Mouse (Mus musculus) adrenal gland, adult 18-20 months (tissue): ENCODE data around the gene Mfap3l. TPM values are rescaled to one million over a fixed set of nuclear protein-coding genes. Genes with fewer than 3 reads are reported as not detected.
"Not testable (repeated sequence)": the region's sequence is repeated elsewhere in the genome, so short reads cannot be mapped to it uniquely, and the experiment has no call there.

Experiments
- DNase-seq, 2 experiments: peaks; one replicate each; pipeline ENCODE4 v3.0.0; 2021 to 2022; ENCODE audit warnings: low spot score in 2 of 2
- long read RNA-seq, 2 experiments: library from polyadenylated mRNA; stranded (forward); transcript quantifications; one replicate each; pipeline ENCODE4 v2.0.0; 2021
- total RNA-seq, 2 experiments: library from RNA; stranded (reverse); gene quantifications; 1 replicate in 1 of 2; 2 replicates in 1 of 2; pipeline ENCODE4 v1.2.3; 2021

Mfap3l gene
- total RNA-seq: 1 to 10 TPM; 2.5 to 2.8 TPM
- long read RNA-seq, experiment 1, full-length matches to known transcripts: 1 of 1 reads
- long read RNA-seq, experiment 1, partial matches to known transcripts: 0 of 1 reads
- long read RNA-seq, experiment 1, other reads (novel, unspliced or antisense): 0 of 1 reads
- long read RNA-seq, experiment 2: 0 reads

DNA sequence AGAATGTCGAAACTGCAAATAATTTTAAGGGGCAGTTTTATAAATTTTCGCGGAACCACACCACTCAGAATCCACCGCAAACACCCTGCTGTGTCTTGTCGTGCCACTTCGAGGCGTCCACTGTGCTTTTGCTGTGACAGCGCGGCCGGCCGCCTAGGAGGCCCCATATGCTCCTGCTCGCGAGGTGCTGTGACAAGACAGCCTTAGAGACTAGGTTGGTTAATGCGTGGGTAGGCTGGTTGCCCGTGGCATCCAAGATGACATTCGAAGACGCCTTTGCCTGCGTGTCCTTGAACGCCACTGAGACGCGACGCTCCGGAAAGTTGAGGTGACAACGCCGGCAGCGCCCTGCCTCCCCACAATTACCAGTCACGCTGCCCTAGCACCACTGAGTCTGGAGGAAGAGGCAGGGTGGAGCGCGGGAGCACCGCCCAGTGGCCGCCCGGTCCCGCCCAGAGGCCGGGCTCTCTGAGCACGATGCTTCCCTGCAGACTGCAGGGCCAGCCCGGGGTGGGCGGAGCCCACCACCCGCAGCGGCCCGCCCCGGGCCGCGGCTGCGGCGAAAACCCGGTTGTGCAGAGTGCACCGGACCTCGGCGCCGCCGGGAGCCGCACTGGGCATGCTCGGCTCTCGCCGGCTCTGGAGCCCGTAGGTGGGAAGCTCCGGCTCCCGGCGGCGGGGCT lies at the start of gene Mfap3l:
Gene Mfap3l, plus strand, starts transcription at position 578 of the 683 bp plus-strand sequence.
- DNase-seq: peak; percentile 84 to 85

DNA sequence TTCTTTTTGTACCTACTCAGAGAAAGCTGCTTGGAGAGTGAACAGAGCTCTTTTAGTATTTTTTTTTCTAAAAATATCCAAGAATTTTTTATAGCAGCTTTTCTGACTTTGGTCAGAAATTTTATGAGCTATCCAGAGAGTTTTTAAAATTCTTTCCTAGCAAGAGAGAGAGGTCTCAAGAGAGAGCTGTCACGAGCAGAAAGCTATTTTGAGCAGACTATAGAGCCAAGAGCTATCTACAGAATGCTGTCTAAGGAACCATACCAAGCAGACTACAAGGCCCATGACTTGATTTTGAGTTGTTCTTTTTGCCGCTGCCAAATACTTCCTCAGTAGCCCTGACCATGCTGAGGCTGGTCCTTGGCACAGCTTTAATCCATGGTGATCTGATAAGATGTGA lies 49.3 kb upstream of the Mfap3l start:
- DNase-seq: no peak

DNA sequence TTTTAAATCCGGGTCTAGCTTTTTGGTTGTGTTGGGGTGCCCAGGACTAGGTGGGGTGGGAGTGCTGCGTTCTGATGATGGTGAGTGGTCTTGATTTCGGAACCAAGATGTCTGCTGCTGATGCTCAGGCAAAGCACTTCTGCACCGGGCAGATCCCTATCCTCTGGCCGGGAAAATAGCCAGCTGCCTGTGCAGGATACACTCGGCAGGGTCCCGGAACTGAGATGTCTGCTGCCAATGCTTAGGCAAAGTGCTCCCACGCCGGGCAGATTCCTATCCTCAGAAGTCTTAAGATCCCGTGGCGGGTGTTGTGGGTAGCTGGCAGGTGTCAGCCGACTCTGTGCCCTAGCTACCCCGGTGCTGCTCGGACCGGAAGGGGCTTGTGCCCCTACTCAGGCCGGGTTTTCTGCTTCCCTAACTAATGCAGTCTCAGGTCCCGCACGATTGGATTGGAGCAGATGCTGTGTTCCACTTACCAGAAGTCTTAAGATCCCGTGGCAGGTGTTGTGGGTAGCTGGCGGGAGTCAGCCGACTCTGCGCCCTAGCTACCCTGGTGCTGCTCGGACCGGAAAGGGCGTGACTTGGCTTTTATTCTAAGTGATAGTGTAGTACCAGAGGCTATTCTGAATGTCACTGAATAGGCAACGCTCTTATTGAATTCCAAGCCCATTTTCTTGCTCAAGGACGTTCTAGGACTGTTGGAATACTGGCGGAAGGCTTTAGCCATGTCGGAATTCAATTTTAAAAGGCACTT lies 41.1 kb upstream of the Mfap3l start:
- DNase-seq: not testable (repeated sequence)

DNA sequence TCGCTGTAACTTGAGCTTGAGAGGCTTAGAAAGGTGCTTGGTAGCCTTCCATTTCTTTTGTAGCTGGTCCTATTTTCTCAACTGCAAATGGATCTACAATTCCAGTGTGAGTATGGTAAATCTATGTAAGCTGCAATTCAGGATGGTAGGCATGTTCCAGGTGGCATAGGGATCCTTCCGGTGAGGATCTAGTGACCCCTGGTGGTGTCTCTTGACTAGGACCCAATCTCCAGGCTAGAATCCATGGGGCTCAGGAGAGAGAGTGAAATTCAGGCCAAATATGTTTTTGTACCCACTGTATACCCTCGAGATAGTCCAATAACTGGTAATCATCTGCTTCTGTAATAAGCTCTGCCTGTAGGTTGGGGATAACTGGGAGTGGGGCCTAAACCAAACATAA lies 37.9 kb upstream of the Mfap3l start:
- DNase-seq: peak in 1 of 2 experiments; percentile 9

DNA sequence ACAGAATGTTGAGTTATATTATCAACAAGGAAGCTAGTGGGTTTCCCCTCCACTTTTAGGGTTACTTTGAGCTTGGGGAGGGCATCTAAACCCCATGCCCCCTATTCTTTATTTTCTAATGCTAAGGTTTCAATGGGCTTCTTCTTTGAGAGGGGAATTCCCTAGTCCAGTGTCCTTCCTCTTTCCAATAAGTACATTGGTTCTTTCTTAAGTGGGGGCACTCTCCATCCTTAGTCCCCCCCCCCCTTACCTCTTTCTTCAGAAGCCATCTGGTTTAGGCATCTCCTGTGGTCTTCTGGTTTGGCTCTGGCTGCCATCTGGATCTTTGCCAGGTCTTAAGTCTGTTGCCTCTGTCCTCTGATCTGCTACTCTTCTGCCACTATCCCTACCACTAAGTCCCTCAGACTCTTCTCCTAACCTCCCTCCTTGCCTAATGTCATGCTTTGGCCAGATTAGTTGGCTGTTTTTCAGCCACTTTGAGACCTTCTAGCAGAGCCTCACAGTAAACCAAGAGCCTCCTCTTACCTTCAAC lies 21.0 kb upstream of the Mfap3l start:
- no peak for DNase-seq

DNA sequence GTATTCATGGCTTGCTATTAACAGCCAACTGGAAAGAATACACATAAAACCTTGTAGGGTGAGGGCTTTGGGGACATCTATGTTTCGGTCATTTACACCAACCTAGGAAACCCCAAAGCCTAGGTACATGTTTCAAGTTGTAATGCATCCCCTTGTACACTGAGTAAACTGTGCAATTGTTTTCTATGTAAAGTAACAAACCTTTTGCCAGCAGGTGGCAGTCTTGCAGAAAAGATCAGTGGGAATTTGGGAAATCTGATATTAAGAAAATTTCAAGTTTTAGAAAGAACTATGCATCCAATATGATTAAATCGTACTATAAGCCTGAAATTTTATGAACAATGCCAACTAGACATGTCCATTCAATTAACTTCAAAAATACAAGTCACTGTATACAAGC lies 15.7 kb upstream of the Mfap3l start:
- DNase-seq: peak; percentile 5 to 34

DNA sequence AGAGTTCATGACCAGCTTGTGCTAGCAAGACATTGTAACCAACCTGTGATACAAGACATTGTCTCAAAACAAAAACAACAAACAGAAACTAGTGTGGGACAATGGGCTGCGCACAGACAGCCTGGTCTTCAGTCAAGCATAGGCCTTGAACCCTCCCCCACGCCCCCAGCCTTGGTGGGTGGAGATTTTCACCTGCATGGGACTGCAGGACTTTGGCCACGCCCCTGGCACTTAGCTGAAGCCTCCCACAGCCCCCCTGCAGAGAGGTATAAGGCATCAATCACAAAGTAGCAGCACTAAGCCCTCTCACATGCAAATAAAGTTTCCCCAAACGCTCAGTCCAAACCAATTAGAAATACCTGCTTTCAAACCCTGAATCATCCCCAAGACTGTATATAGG lies 11.1 kb upstream of the Mfap3l start:
- no peak for DNase-seq

DNA sequence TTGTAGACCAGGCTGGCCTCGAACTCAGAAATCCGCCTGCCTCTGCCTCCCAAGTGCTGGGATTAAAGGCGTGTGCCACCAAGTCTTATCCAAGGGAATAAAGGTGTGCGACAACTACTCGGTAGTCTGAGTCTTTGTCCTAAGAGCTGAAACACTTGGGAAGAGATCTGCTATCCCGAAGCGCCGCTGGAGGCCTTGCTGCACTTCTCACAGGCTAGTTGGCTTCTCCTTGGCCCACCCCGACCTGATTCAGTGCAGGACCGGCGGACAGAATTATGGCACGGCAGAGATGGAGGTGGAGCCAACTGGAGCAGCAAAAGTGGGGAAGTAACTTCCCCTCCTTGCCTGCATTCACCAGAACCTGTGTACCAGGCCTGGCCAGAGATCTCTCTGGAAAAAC lies 10.6 kb upstream of the Mfap3l start:
- no peak for DNase-seq

DNA sequence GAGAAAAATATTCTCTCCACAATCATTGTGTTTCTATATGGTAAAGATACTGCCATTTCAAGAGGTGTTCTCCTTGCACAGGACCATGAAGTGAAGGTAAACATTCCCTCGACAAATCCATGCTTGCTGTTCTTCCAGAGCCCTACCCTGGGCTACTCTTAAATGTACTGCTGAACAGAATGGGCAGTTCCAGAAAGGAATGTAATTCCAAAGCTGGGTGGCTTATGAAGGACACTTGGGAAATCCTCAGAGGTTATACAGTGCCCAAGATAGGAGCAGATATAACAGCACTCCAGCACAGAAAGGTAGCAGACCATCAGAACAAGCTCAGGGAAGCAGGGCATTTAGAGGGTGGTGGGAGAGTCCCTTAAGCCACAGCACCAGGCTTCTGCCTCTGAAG lies 9.2 kb upstream of the Mfap3l start:
- DNase-seq: no peak

DNA sequence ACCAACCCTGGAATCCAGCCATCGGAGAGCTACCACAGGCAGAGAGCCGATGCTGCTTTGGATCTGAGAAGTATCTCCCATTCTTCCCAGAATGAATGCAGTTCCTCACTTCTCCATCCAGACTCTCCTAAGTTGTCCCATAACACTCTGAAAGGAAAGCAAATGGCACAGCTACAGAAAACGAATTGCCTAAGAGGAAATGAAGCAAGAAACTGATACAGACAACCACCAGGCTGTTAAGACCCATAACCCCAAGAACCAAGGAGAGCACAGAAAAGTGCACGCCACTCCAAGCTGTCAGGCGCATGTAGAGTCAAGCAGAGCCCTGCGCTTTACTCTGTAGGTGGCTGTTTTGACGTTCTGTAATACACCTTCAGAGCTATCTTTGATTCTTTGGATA lies 7.9 kb upstream of the Mfap3l start:
- DNase-seq: no peak

DNA sequence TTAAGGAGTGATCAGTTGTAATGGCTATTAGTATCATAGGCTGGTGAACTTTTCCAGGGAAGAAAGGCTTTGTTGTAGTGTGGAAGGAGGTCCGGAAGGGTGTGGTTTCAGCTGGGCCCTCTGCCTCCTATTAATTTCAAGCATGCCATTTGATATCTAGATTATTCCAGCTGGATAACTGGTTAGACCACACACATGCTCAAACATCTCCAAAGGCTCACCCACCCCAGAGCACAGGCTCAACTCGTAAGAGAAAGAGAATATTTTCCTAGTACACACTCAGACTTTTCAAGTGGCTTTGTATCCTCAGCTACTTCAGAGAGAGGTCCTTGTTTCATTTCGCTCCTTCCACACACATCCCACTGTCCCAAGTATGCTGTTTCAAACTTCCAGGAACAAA lies 4.7 kb upstream of the Mfap3l start:
- no peak for DNase-seq

DNA sequence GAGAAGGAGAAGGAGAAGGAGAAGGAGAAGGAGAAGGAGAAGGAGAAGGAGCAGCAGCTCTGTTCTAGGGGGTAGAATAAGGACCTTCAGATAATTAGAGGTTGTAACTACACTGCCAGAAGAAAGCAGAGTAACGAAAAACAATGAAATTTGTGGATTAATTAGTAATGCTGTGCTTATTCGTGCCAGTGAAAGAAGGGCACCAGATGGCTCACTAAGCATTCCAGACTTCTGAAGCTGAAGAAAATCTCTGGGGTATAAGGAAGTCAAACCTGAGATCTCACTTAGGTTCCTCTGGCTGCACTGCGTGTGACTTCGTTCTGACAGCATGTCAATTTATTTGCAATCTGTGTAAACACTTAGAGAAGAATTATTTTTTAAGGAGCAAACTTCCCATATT lies 3.6 kb upstream of the Mfap3l start:
- DNase-seq: no peak

DNA sequence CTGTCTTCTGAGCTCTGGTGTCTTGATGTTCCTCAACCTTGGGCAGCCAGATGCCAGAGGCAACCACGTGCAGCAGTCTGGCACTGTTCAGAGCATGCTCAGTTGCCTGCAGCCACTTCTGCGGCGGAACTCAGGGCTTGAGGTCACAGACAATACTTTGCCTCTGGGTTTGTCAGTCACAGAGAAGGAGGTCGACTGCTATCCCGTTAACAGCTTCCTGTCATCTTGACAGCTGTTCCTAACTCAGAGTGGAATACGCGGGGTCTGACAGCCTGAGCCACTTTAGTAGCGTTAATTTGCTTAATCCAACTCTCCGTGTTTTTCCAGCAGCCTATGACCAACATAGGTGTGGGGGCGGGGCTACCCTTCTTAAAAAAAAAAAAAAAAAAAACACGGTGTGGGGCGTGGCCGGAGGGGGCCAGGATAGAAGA lies 1.1 kb upstream of the Mfap3l start:
- peak; percentile 55 to 67 for DNase-seq

DNA sequence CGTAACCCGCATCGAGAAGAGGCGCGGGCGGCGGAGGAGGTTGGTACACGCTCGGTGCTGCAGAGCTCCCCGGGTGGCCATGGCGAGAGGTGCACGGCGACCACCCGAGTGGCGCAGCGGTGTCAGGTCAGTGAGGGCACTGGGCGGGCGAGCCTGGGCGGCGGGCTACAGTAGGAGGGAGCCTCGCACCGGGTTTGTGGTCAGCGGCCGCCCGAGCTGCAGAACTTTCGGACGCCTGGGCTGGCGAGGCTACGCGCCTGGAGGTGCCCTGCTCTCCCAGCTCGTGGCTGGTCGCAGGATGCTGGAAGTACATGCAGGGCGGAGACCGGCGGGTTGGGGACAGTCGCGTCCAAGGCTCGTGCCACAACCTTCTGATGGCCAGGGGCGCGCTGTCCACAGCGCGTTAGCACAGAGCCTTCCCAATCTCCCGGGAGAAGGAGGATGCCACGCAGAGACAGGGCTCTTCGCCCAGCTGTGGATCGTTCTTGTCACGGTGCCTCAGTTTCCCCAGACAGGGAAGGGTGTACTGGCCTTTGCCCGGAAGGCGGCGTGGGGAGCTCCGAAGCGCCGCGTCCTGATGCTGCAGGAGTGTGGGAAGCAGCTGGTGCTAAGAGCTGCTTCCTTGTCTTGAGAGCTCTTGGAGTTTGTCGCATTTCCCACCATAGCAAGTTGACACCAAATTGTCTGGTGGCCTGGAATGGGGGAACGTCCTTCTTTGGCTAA lies 467 bp downstream of the Mfap3l start:
- DNase-seq: peak in 1 of 2 experiments; percentile 30

DNA sequence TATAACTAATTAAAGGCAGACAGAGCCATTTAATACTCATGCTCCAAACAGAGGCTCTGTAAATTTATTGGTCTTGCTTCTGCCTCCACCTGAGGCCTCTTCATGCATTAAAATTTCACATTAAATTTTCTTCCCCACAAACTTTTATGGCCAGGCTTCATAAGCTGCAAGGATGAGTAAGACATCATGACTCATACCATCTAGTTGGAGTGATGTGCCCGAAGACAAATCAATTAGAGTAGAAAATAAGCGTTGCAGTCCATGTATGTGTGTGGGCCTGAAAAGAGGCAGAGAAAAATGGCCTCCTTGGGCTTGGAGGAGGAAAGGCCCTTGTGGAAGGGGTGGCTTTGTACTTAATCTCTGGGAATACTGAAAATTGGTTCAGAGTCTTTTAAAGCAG lies 2.3 kb downstream of the Mfap3l start:
- no peak for DNase-seq

DNA sequence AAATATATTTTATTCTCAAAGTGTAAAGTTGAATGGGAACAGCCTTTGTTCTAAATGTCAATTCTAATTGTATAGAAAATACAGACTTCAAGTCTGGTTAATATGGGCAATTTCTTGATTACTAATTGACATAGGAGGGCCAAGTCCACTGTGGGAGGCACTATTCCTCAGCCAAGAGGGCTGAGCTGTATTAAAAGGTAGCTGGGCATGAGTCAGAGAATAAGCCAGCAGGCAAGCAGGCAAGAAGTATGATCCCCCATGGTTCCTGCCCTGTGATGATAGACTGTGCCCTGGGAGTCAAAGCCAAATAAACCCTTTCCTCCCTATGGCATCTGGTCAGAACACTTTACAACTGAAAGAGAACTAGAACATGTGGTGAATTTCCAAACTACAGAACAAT lies 3.2 kb downstream of the Mfap3l start:
- no peak for DNase-seq

DNA sequence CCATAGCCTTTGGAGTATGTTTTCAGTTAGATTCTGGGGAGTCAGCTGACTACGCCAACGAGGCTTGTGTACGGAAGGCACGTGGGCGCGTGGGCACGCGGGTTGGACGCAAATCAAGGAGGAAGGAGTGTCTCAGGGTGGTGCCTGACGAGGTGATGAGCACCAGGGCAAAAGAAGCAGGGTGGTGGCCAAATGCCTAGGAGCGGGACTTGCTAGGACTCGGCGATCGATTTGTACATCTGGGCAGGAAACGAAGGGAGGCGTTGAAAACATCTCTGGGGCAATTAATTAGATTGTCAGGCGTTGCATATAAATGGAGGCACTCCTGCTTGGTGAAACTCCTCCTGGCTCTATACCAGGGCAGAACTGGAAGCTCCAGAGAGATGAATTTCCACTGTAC lies 7.4 kb downstream of the Mfap3l start:
- DNase-seq: no peak

DNA sequence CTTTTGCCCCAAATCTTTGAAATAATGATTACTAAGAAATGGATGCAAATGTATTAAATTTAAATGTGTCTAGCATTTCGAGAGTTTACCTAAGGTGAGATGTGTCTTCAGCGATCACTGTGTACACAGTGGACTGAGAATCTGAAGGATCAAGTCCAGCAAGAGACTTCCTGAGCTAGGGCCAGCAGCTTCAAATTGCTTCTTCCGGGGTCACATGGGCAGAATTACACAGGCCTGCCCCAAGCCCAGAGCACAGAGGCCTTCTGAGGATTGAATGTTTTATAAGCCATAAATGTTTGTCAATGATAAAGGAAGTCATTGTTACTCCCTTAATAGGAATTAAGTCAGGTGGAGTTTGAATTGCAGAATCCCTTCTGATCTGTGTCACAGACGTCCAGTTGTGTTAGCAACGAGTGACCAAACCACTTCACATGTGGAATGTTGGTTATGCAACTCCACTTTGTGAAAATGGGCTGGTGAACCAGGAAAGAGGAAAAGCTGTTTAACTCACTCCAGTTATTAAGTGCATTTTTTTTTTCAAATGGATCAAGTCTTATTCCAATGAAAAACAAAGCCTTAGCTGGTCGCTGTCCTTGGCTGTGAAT lies 10.9 kb downstream of the Mfap3l start:
- DNase-seq: no peak

DNA sequence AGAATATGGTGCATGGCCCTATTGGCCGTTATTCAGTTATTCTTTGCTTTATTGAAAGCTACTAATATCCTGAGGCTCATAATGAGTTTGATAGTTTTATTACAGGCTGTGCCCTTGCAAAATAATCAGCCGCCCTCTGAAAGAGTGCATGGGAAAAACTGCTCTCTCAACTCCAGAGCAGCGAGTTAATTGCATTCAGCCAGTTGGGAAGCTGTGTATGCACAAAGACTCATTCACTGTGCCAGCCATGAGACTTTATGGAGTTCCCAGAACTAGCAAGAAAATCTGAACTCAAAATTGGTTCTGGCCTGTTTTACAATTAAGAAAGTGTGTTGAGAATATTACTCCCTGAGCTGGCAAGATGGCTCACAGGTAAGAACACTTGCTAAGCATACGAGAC lies 12.5 kb downstream of the Mfap3l start:
- no peak for DNase-seq

DNA sequence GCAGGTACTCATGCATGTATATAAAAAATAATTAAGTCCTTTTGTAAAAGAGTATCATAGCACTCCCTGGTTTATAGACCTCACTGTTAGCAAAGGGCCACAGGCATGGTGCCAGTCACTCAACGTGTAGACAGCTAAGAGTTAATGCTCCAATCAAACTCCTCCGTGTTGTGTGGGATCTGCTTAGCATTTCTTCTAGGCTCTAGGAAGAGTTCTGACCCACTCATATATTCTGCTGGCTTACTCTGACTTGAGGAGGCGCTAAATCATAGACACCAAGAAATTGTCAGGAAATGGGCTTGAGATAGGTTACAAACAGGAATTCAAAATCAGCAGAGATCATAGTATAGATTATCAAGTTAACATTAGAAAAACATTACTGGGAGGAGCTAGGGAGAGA lies 13.3 kb downstream of the Mfap3l start:
- no peak for DNase-seq

DNA sequence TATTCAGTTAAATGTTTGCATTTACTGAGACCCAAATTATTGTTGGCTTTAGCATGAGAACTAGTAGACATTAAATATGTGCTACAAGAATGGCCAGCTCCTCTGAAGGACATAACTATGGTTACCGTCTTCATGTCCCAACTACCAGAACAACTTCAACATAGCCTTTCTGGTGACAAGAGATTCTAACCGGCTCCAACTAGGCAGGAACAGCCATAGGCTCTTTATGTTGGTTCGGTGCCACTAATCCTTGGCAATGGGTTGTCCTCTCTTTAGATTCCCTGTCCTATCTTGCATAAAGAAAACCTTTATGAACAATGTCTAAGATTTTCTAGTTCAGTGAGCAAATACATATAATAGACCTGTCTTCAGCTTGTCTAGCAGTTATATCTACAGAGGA lies 14.7 kb downstream of the Mfap3l start:
- no peak for DNase-seq
